Mouse (Mus musculus) cerebellum, adult 9-10 months (tissue): ENCODE measurements around the gene Uhrf1bp1.
A peak's percentile ranks its signal among the peaks of the same experiment; 100 is the strongest.

Source experiments
- DNase-seq: peaks from one replicate; pipeline ENCODE4 v3.0.0; 2022

The Uhrf1bp1 gene

DNA sequence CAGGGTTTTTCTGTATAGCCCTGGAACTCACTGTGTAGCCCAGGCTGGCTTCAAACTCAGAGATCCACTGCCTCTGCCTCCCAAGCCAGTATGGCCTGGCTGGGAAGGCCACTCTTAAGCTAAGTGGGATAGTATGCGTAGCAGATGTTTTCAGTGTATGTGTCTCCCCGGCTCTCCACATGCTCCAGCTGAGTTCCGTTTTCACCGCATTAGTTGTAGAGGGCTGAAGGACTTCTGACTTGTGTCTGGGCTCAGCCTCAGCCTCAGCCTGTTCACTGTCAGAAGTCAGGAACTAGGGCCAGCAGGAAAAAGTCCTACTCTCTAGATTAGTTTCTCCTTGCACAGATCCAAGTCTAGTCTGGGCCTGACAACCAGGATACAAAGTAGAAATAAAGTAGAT lies 60.1 kb downstream of the Uhrf1bp1 start:
- no peak for DNase-seq

DNA sequence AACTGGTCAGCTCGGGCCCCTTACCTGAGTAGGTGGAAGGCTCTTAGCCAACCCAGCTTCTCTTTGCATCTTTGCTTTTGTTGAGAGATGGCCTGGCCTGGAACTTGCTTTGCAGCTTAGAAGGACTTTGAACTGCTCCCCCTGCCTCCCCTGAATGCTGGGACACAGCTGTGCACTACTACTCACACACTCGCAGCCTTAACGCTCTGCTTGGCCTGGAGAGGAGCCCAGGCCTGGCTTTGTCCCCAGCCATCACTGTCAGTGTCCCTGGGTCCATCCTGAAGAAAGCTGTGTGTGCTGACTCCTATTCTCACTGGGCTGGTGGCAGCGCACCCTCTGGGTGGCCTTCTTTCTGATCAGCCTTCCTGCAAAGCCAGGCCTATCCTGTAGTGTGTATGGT lies 64.4 kb downstream of the Uhrf1bp1 start:
- no peak for DNase-seq

DNA sequence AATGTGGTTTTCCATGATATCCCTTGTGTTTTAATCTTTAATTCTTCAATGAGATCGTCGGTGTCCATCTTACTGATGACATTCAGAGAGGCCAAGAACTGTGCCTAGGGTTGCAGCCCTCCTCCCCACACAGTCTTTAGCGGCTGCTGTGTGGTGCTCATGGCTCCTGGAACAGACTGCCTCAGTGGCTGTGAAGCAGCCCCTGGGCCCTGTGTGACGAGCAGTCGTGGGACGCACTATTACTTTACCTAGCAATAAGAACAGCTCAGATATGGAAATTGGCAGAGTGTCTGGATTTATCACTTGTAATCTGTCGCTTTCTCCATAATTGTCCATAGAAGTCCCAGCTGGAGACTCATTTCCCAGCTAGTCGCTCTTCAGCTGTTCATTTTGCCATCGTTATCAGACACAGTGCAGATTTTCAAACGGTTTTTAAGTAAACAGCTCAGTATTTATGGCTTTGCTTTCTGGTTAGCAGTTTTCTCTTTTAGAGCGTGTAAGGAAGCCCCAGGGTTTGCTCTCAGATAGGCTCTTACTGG lies 66.0 kb downstream of the Uhrf1bp1 start:
- DNase-seq, result no peak

DNA sequence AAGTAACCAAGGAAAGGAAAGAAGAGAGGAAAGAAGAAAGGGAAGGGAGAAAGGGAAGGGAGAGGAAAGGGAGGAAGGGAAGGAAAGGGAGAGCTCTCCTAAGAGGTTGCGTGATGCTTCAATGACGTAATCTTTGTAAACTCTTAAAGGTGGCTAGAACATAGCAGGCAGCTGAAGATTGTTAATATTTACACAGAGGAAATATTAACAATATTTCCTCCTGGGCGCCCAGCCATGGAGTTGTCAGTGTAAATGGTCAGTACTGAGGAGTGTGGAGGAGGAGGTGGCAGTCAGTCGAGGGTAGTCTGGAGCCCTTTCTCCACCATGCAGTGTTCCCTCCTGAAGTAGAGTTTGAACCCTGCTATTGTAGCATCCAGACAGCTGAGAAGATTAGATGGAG lies 68.8 kb downstream of the Uhrf1bp1 start:
- no peak for DNase-seq

DNA sequence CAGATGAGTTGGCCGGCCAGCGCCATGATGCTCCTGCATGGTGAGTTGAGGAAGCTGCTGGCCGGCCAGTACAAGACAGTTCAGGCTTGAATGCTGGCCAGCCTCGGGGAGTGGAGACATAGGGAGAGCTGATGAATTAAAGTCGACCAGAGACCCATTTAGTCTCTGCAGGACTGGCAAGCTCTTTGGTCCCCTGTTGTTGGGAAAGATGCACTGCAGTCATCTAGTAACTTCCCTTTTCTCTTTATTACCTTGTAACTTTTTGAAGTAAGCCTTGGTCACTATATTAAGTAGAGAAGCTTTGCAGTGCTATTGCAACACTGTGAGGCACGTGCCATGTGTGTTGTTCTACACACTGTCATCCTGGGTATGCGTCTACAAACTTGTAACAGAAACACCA lies 69.3 kb downstream of the Uhrf1bp1 start:
- no peak for DNase-seq

DNA sequence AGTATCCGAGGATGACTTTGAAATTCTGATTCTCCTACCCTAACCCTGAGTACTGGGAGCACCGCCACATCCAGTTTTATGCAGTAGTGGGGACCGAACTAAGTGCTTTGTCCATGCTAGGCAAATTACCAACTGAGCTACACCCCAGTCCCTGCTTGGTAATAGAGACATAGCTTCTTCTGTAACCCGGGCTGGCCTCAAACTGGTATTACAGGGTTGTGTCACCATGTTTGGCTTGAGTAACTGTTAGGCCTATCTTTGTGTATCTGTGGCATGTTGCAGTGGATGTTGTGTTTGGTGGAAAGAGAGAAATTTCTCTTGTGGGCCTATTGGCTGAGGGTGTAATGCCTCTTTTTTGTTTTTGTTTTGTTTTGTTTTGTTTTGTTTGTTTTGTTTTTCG lies 74.0 kb downstream of the Uhrf1bp1 start:
- no peak for DNase-seq

DNA sequence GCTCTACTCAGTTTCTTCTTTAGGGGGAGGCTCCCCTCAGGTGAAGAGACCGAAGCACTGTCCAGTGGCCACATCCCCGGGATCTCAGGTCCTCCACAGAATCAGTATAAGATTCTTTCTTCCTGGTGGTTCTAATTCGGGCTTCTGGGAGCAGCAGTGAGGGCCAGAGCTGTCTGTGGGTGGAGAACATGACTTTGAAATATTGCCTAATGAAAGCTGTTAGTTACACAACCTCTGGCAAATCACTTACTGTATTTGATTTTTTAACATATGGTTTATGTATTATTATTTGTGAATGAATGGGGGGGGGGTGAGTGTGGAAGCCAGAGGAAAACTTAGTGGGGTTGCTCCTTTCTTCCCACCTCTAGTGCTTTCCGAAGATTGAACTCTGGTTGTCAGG lies 75.6 kb downstream of the Uhrf1bp1 start:
- no peak for DNase-seq

DNA sequence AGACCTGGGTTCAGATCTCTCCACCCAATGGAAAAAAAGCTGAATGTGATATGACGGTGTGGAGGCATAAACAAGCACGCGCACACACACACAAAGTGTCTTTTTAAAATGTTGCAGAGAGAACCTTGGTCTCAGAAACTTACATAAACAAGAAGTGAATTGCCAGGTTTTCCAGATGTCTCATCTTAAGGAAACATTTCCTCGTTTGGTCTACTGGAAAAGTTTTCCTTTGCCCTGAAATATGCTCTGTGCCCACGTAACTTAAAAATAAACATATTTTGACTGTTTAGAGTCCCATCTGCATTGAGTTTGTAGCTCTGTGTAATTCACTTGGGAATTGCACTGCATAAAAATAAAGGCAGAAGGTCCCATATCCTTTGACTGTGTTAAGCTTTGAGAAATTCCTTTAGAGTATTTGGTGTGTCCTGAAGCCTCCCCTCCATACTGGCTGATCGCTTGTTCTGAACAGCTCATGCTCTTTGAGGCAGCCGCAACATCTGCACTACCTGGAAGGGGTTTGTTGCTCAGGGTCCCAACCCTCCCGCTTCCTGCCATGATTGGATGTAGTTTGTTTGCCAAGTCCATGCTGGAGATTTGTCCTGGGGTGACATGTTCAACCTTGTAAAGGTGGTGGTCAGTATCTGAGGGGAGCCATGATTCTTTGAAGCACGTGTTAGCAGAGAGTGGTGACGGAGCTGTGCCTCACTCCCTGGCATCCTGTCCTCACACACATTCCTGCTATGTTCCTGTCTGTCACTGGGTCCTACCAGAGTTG lies 78.1 kb downstream of the Uhrf1bp1 start:
- DNase-seq, result no peak

DNA sequence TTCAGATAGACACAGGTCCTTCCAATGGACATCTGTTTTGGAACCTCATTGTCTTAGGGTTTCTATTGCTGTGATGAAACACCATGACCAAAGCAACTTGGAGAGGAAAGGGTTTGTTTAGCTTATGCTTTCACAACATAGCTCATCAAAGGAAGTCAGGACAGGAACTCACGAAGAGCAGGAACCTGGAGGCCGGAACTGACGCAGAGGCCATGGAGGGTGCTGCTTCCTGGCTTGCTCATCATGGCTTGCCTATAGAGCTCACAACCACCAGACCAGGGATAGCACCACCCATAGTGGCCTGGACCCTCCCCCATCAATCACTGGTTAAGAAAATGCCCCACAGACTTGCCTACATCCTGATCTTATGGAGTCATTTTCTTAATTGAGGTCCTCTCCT lies 78.8 kb downstream of the Uhrf1bp1 start:
- no peak for DNase-seq

DNA sequence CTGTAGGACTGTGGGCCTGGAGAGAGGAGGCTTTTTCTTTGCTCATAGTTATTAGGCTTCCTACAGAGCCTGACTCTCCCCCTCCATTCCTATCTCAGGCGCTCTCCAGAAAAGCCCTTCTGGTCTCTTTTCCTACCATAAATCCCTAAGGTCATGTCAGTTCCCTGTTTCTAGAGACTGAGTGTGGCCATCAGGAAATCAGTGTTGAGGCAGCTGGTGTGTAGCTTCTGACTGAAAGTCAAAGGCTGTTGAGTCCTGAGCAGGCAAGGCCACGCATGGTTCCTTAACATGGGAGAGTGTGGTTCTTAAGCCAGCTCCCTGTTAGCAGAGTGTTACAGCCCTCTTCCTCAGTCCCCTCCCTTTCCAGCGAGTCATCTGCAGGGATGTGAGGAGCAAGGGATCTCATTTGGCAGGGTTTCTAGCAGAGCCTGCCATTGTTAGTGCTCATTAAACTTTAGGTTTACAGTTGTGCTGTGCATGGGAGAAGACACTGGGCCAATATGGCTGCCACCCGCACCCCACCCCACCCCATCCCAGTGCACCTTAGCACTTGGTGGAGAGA lies 80.9 kb downstream of the Uhrf1bp1 start:
- DNase-seq, result no peak

DNA sequence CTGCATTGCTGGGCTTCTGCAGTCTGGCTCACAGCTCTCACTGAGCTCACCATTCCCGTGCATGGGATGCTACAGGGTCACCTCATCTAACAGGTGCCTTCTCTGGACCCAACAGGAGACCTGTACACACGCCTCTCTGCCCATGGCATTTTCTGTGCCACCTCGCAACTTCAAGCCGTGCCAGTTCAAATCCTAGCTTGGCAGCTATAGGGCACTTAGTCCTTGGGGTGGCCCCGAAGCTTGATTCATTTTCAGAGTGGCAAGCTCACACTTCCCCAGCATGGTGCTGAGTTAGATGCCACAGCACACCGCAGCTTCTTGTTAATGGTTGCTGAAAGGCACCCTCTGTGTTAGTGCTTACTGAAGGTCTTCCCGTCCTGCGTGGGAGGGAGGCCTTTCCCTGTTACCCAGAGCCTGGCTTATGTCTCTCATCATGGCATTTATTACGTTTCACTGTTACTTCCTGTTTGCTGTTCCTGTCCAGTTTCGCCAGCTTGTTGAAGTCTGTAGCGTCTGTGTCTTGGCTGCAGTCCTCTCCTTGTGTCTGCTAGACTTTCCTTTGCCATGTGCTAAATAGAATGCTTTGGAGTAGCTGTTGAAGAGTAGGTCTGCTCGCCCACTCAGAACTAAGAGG lies 82.0 kb downstream of the Uhrf1bp1 start:
- no peak for DNase-seq

DNA sequence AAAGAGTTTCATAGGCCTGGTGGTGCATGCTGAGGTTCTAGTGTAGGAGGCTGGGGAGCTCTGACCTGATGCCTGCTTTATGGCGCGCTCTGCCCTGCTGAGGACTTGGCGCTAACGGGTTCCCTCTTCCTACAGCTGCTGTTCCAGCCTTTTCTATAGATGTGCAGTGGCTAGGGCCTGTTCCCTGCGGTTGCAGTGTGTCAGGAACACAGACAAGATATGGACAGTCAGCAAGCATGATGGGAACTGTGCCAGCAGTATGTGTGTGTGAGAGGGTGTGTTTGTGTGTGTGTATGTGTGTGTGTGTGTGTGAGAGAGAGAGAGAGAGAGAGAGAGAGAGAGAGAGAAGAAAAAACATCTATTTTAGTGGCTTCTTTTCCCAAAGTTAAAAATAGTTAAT lies 82.8 kb downstream of the Uhrf1bp1 start:
- DNase-seq, result no peak

DNA sequence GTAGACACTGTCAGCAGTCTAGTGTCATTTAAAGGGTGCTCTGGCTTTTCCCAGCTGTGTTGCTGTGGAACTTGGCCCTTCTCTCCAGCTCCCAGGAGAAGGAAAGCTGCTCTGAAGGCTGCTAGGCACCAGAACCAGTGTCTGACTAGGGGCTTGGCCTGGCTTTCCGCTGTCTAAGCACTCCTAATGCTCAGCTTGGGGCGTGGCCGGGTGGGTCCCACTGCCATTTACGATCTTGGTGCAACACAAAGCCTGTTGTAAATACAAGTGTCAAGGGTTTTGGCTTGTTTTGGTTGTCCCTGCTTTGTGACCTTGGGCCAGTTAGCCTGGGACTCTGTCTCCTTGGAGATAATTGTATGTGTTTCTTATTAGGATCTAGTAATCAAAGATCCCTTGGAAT lies 84.1 kb downstream of the Uhrf1bp1 start:
- DNase-seq, result no peak

DNA sequence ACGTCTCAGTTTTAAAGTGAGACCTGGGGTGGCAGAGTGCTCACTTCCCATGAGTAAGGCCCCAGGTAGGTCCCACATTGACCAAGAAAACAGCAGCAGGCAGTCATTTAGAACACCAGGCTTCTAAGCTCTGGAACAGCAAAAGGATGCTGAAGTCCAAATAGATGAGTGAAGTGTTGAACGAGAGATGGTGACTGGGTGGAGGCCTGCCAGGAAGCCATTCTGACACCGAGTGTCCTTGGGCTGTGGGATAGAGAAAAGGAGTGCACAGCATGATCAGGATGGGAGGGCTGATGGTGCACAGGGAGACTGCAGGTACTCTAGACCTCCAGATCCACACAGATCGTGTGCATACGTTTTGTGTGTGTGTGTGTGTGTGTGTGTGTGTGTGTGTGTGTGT lies 84.9 kb downstream of the Uhrf1bp1 start:
- no peak for DNase-seq

DNA sequence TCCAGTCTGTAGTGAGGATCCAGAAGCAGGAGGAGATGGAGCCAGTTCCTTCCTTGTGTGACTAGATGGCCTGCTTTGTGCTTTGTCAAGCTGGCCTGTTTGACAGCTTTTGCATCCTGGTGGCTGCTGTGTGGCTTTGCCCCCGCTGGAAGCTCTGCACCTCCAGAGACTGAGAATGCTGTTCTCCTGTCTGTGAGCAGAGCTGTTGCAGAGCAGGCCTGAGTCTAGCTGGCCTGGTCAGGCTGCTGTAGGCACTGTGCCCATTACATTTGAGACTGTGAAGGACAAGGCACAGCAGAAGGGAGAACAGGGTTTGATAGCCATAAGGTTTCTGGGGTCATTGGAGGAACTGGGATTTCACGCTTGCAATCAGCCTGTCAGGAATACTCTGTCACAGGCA lies 85.5 kb downstream of the Uhrf1bp1 start:
- DNase-seq, result peak; percentile 59

DNA sequence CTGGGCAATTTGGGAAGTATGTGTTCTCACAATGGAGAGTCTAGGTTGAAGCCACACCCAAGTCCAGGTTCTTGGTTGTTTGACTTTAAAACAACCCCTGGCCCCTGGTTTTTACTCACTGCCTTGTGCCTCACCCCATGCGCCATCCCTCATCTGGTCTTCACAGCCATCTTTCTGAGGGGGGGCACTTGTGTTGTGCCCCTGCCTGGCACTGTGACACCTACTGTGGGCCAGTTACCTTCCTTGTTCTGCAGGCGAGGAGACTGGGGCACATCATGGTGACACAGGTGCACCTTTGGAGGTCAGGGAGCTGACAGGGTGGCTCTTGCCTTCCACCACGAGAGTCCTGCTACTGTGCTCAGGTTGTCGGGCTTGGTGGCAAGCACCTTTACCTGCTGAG lies 85.9 kb downstream of the Uhrf1bp1 start:
- no peak for DNase-seq

DNA sequence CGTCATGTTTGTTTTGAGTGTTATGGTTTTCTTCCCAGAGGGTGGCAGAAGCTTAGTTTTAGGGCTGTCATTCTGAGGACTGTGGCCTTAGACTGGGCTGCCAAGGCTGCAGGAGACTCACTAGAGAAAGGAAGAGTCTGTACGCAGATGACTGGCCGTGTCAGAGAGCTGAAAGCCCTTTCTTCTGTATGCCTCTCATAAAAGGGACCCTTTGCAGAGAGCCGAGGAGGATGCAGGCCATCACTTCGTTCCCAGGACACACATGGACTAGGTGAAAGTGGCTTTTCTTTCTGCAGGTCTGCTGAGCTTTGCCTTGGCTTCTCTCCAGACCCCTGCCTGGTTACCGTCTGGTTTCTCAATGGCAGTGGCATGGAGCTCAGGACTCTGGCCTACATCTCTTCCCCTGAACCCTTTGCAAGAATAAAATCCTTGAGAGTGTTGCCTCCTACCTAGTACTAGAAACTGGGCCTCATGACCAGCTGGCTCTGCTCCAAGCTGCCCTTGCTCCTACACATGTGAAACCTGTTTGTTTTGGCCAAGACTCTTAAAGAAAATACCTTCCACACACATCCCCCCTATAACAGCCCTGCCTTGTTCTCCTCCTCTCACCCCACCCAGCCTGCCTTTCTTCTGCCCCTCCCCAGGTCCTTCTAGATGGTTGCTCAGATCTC lies 89.4 kb downstream of the Uhrf1bp1 start:
- peak; percentile 97 for DNase-seq

DNA sequence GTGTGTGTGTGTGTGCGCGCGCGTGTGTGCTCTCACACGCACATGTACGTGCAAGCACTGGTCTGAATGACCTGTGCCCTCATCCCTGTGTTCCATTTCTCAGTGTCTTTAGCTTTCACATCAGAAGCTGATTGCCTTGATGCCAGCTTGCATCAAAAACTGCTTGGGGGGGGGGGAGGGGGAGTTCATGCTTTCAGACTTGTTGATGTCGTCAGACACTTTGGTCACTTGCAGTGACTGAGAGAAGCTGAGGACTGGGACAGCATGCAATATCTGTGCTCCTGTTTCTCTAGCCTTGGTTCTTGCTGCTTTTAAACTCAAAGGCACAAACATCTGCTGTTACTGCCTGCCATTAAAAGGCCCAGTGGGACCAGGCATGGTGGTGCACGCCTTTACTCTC lies 90.1 kb downstream of the Uhrf1bp1 start:
- DNase-seq, result no peak

DNA sequence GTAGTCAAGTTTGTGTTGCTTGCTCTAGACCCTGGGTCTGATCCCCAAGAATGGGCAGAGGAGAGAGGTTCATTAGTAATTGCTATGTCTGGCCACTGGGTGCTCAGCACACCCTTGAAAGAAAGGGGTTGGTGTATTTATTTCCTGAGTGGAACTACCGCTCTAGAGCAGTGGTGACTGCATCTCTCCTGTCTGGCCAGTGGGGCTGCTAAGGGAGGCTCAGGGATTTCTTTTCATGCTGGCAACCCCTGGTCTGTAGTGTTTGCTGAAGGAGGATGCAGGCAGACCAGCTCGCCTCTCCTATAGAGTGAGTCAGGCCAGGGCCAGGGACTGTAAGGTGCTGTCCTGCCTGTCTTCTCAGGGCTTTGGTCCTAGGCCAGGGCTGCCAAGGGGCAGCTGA lies 90.9 kb downstream of the Uhrf1bp1 start:
- no peak for DNase-seq
